Mouse (Mus musculus): ENCODE results near the gene Zfpm1. TPM values are rescaled to one million over a fixed set of nuclear protein-coding genes. Genes with fewer than 3 reads are reported as not detected.
A peak's percentile ranks its signal among the peaks of the same experiment; 100 is the strongest.

Zfpm1 gene
- polyA plus RNA-seq, 1 experiment from 2014 or later = 1.2 TPM

GRCm38 (mm10) chr8:122280588-122281316 is 1.2 kb upstream of the Zfpm1 start:
- peak; percentile 16 for ATAC-seq (ENCODE audit: low read depth)
- peaks cover 12% of the 10 kb centered on the region for H3K27me3 ChIP-seq (ENCODE audit: control insufficient read depth, insufficient read depth, low read length)
- H3K27ac ChIP-seq (ENCODE audit: low read depth, low read length) = no peak overlapping the region
- H3K9me3 ChIP-seq (ENCODE audit: control insufficient read depth, low read length) = no peaks in the 10 kb centered on the region
- peaks cover 24% of the 10 kb centered on the region for H3K4me1 ChIP-seq (ENCODE audit: control insufficient read depth, insufficient read depth, low read length)
- H3K36me3 ChIP-seq (ENCODE audit: control insufficient read depth, insufficient read depth, low read length) = no peaks in the 10 kb centered on the region
- WGBS = 15% methylated on average over 20 of the region's 20 CpGs
- H3K9ac ChIP-seq (replicated peaks; ENCODE audit: low read depth, low read length) = no peak overlapping the region
- H3K4me3 ChIP-seq (ENCODE audit: low read depth, low read length) = no peak overlapping the region
- H3K4me2 ChIP-seq (ENCODE audit: low read depth, low read length) = peak overlapping the region; percentile 98; the same call in 1 of the 2 replicates

GRCm38 (mm10) chr8:122281317-122282034 is 465 bp upstream of the Zfpm1 start:
- Histone ChIP-seq H3K27me3 (ENCODE audit: control insufficient read depth, insufficient read depth, low read length) (peaks cover 13% of the 10 kb centered on the region), H3K27ac (ENCODE audit: low read depth, low read length) (no peak overlapping the region), H3K4me1 (ENCODE audit: control insufficient read depth, insufficient read depth, low read length) (peaks cover 24% of the 10 kb centered on the region), H3K9ac (replicated peaks; ENCODE audit: low read depth, low read length) (peak overlapping the region; percentile 66; the same call in 1 of the 2 replicates), H3K9me3 (ENCODE audit: control insufficient read depth, low read length) (no peaks in the 10 kb centered on the region), H3K4me2 (ENCODE audit: low read depth, low read length) (peak overlapping the region; percentile 98), H3K4me3 (ENCODE audit: low read depth, low read length) (peak overlapping the region; percentile 56), H3K36me3 (ENCODE audit: control insufficient read depth, insufficient read depth, low read length) (no peaks in the 10 kb centered on the region)
- under 1% methylated on average over 44 of the region's 47 CpGs for WGBS
- peak; percentile 91 for ATAC-seq (ENCODE audit: low read depth)

GRCm38 (mm10) chr8:122282501-122283355 is 787 bp downstream of the Zfpm1 start:
- Histone ChIP-seq H3K27ac (ENCODE audit: low read depth, low read length) (no peak overlapping the region), H3K9ac (replicated peaks; ENCODE audit: low read depth, low read length) (peak overlapping the region; percentile 66), H3K4me3 (ENCODE audit: low read depth, low read length) (peak overlapping the region; percentile 56), H3K9me3 (ENCODE audit: control insufficient read depth, low read length) (no peaks in the 10 kb centered on the region), H3K4me2 (ENCODE audit: low read depth, low read length) (peak overlapping the region; percentile 98), H3K36me3 (ENCODE audit: control insufficient read depth, insufficient read depth, low read length) (no peaks in the 10 kb centered on the region), H3K27me3 (ENCODE audit: control insufficient read depth, insufficient read depth, low read length) (peaks cover 13% of the 10 kb centered on the region), H3K4me1 (ENCODE audit: control insufficient read depth, insufficient read depth, low read length) (peaks cover 24% of the 10 kb centered on the region)
- WGBS = under 1% methylated on average over 66 of the region's 70 CpGs
- ATAC-seq (ENCODE audit: low read depth) = no peak

GRCm38 (mm10) chr8:122283356-122284202 is 1.6 kb downstream of the Zfpm1 start:
- peaks cover 13% of the 10 kb centered on the region for H3K27me3 ChIP-seq (ENCODE audit: control insufficient read depth, insufficient read depth, low read length)
- peaks cover 24% of the 10 kb centered on the region for H3K4me1 ChIP-seq (ENCODE audit: control insufficient read depth, insufficient read depth, low read length)
- ATAC-seq (ENCODE audit: low read depth) = no peak

GRCm38 (mm10) chr8:122284203-122284658 is 2.3 kb downstream of the Zfpm1 start:
- peak overlapping the region; percentile 44; the same call in 1 of the 2 replicates for H3K27ac ChIP-seq (ENCODE audit: low read depth, low read length)
- WGBS = under 1% methylated on average over 33 of the region's 33 CpGs
- peak overlapping the region; percentile 98 for H3K4me2 ChIP-seq (ENCODE audit: low read depth, low read length)
- H3K36me3 ChIP-seq (ENCODE audit: control insufficient read depth, insufficient read depth, low read length) = no peaks in the 10 kb centered on the region
- peak overlapping the region; percentile 56 for H3K4me3 ChIP-seq (ENCODE audit: low read depth, low read length)
- peaks cover 13% of the 10 kb centered on the region for H3K27me3 ChIP-seq (ENCODE audit: control insufficient read depth, insufficient read depth, low read length)
- peaks cover 24% of the 10 kb centered on the region for H3K4me1 ChIP-seq (ENCODE audit: control insufficient read depth, insufficient read depth, low read length)
- peak overlapping the region; percentile 51 for H3K9ac ChIP-seq (replicated peaks; ENCODE audit: low read depth, low read length)
- no peak for ATAC-seq (ENCODE audit: low read depth)
- no peaks in the 10 kb centered on the region for H3K9me3 ChIP-seq (ENCODE audit: control insufficient read depth, low read length)

More at GRCm38 (mm10) chr8:122283356-122284202, 1.6 kb downstream of the Zfpm1 start:
- Histone ChIP-seq H3K4me3 (ENCODE audit: low read depth, low read length) (peak overlapping the region; percentile 56), H3K27ac (ENCODE audit: low read depth, low read length) (peak overlapping the region; percentile 44; the same call in 1 of the 2 replicates), H3K9me3 (ENCODE audit: control insufficient read depth, low read length) (no peaks in the 10 kb centered on the region), H3K4me2 (ENCODE audit: low read depth, low read length) (peak overlapping the region; percentile 98), H3K9ac (replicated peaks; ENCODE audit: low read depth, low read length) (peak overlapping the region; percentile 66), H3K36me3 (ENCODE audit: control insufficient read depth, insufficient read depth, low read length) (no peaks in the 10 kb centered on the region)
- WGBS = under 1% methylated on average over 37 of the region's 37 CpGs

GRCm38 (mm10) chr8:122284659-122285261 is 2.8 kb downstream of the Zfpm1 start:
- peak overlapping the region; percentile 98 for H3K4me2 ChIP-seq (ENCODE audit: low read depth, low read length)
- peak overlapping the region; percentile 44; the same call in 1 of the 2 replicates for H3K27ac ChIP-seq (ENCODE audit: low read depth, low read length)
- H3K9ac ChIP-seq (replicated peaks; ENCODE audit: low read depth, low read length) = peak overlapping the region; percentile 51
- peaks cover 13% of the 10 kb centered on the region for H3K27me3 ChIP-seq (ENCODE audit: control insufficient read depth, insufficient read depth, low read length)
- ATAC-seq (ENCODE audit: low read depth) = no peak
- 5% methylated on average over 21 of the region's 21 CpGs for WGBS
- peaks cover 24% of the 10 kb centered on the region for H3K4me1 ChIP-seq (ENCODE audit: control insufficient read depth, insufficient read depth, low read length)
- no peaks in the 10 kb centered on the region for H3K9me3 ChIP-seq (ENCODE audit: control insufficient read depth, low read length)
- peak overlapping the region; percentile 56 for H3K4me3 ChIP-seq (ENCODE audit: low read depth, low read length)
- no peaks in the 10 kb centered on the region for H3K36me3 ChIP-seq (ENCODE audit: control insufficient read depth, insufficient read depth, low read length)

- Histone ChIP-seq H3K27ac (ENCODE audit: low read depth, low read length) (no peak overlapping the region), H3K9ac (replicated peaks; ENCODE audit: low read depth, low read length) (no peak overlapping the region), H3K9me3 (ENCODE audit: control insufficient read depth, low read length) (no peaks in the 10 kb centered on the region), H3K4me2 (ENCODE audit: low read depth, low read length) (no peak overlapping the region), H3K4me1 (ENCODE audit: control insufficient read depth, insufficient read depth, low read length) (peaks cover 24% of the 10 kb centered on the region), H3K4me3 (ENCODE audit: low read depth, low read length) (no peak overlapping the region), H3K27me3 (ENCODE audit: control insufficient read depth, insufficient read depth, low read length) (peaks cover 13% of the 10 kb centered on the region), H3K36me3 (ENCODE audit: control insufficient read depth, insufficient read depth, low read length) (no peaks in the 10 kb centered on the region)
- no peak for ATAC-seq (ENCODE audit: low read depth)
- WGBS = 66% methylated on average over 6 of the region's 6 CpGs
These were observed 3.8 kb downstream of the Zfpm1 start for GRCm38 (mm10) chr8:122285727-122286126.

- Histone ChIP-seq H3K27me3 (ENCODE audit: control insufficient read depth, insufficient read depth, low read length) (peaks cover 13% of the 10 kb centered on the region), H3K4me1 (ENCODE audit: control insufficient read depth, insufficient read depth, low read length) (peaks cover 28% of the 10 kb centered on the region), H3K4me3 (ENCODE audit: low read depth, low read length) (no peak overlapping the region), H3K4me2 (ENCODE audit: low read depth, low read length) (no peak overlapping the region), H3K9me3 (ENCODE audit: control insufficient read depth, low read length) (no peaks in the 10 kb centered on the region), H3K27ac (ENCODE audit: low read depth, low read length) (no peak overlapping the region), H3K9ac (replicated peaks; ENCODE audit: low read depth, low read length) (no peak overlapping the region), H3K36me3 (ENCODE audit: control insufficient read depth, insufficient read depth, low read length) (no peaks in the 10 kb centered on the region)
- no peak for ATAC-seq (ENCODE audit: low read depth)
- WGBS = 83% methylated on average over 10 of the region's 10 CpGs
These were observed 5.0 kb downstream of the Zfpm1 start for GRCm38 (mm10) chr8:122286899-122287298.

Measured in neural tube, embryonic 14.5 days (tissue).